8 mouse cellular contexts compared by ENCODE assay signal in genomic region chr11:96976911-96977591, GRCm38 (mm10). TPM values are rescaled to one million over a fixed set of nuclear protein-coding genes. Genes with fewer than 3 reads are reported as not detected.
A peak's percentile ranks its signal among the peaks of the same experiment; 100 is the strongest.
DNase-seq lines count a peak whose midpoint lies in the region; ATAC-seq and TF ChIP-seq lines count a peak whose summit lies in the region.

No protein-coding gene starts in this region.

- ATAC-seq in intestine, embryonic 14.5 days (replicated peaks; ENCODE audit: low FRiP score, low TSS enrichment, low read depth) = peak; percentile 76
- peak; percentile 73 for ATAC-seq in midbrain, postnatal 0 days (ENCODE audit: low FRiP score)

- intact Hi-C loops in gastrocnemius, postnatal 14 days (cut with DNase I; ENCODE audit: low total_unique reads) = no loop called here

- H3K79me2 ChIP-seq in liver, adult 2 months (ENCODE audit: control insufficient read depth, insufficient read depth, low read length) = peaks cover 17% of the 10 kb centered on the region; the same call in 1 of the 2 replicates

- H3K27me3 ChIP-seq in intestine, embryonic 14.5 days (replicated peaks; ENCODE audit: control insufficient read depth, insufficient read depth, low read length) = no peaks in the 10 kb centered on the region
- no peaks in the 10 kb centered on the region for H3K27me3 ChIP-seq in liver, adult 2 months (ENCODE audit: control insufficient read depth, insufficient read depth, low read length)
- no peaks in the 10 kb centered on the region for H3K27me3 ChIP-seq in midbrain, postnatal 0 days (ENCODE audit: insufficient read depth, low read length)
- no peaks in the 10 kb centered on the region for H3K27me3 ChIP-seq in testis, adult 2 months (ENCODE audit: control insufficient read depth, insufficient read depth, low read length)

- H3K36me3 ChIP-seq in intestine, embryonic 14.5 days (ENCODE audit: control insufficient read depth, insufficient read depth, low read length) = no peaks in the 10 kb centered on the region
- no peaks in the 10 kb centered on the region for H3K36me3 ChIP-seq in liver, adult 2 months (ENCODE audit: control insufficient read depth, insufficient read depth, low read length)
- no peaks in the 10 kb centered on the region for H3K36me3 ChIP-seq in midbrain, postnatal 0 days (ENCODE audit: insufficient read depth, low read length)
- H3K36me3 ChIP-seq in testis, adult 2 months (ENCODE audit: control insufficient read depth, insufficient read depth, low read length) = no peaks in the 10 kb centered on the region

- H3K4me2 ChIP-seq in intestine, embryonic 14.5 days (ENCODE audit: low read length) = peak overlapping the region; percentile 79
- peak overlapping the region; percentile 79 for H3K4me2 ChIP-seq in midbrain, postnatal 0 days (ENCODE audit: low read depth, low read length, poor library complexity, severe bottlenecking)

- H3K27ac ChIP-seq in intestine, embryonic 14.5 days (ENCODE audit: low read depth) = peak overlapping the region; percentile 95
- peak overlapping the region; percentile 98 for H3K27ac ChIP-seq in liver, adult 2 months (replicated peaks; ENCODE audit: insufficient read depth, low read depth, low read length)
- H3K27ac ChIP-seq in midbrain, postnatal 0 days (ENCODE audit: low read depth, low read length) = peak overlapping the region; percentile 98
- H3K27ac ChIP-seq in testis, adult 2 months (ENCODE audit: control insufficient read depth, insufficient read depth, low read depth, low read length) = peak overlapping the region; percentile 93

- H3K9ac ChIP-seq in intestine, embryonic 14.5 days (ENCODE audit: low read length) = peak overlapping the region; percentile 92
- peak overlapping the region; percentile 99 for H3K9ac ChIP-seq in liver, adult 2 months (ENCODE audit: low read depth, low read length)
- peak overlapping the region; percentile 82 for H3K9ac ChIP-seq in midbrain, postnatal 0 days (replicated peaks; ENCODE audit: low read length, poor library complexity, severe bottlenecking)

- peak overlapping the region; percentile 95 for H3K4me3 ChIP-seq in intestine, embryonic 14.5 days (ENCODE audit: low read depth, low read length)
- peak overlapping the region; percentile 99 for H3K4me3 ChIP-seq in liver, adult 2 months (ENCODE audit: insufficient read depth, low read depth, low read length)
- peak overlapping the region; percentile 90 for H3K4me3 ChIP-seq in midbrain, postnatal 0 days (ENCODE audit: low read depth, low read length)
- peak overlapping the region; percentile 90 for H3K4me3 ChIP-seq in testis, adult 2 months (ENCODE audit: control insufficient read depth, low read depth, low read length)

- peaks cover 15% of the 10 kb centered on the region for H3K4me1 ChIP-seq in intestine, embryonic 14.5 days (replicated peaks; ENCODE audit: control insufficient read depth, insufficient read depth, low read length)
- H3K4me1 ChIP-seq in liver, adult 2 months (ENCODE audit: control insufficient read depth, insufficient read depth, low read length) = peaks cover 14% of the 10 kb centered on the region
- peaks cover 15% of the 10 kb centered on the region for H3K4me1 ChIP-seq in midbrain, postnatal 0 days (ENCODE audit: insufficient read depth, low read length)
- H3K4me1 ChIP-seq in testis, adult 2 months (ENCODE audit: control insufficient read depth, insufficient read depth, low read length) = peaks cover 28% of the 10 kb centered on the region

- peak; percentile 74 for TF ChIP-seq POLR2A in liver, adult 2 months (IDR thresholded peaks at IDR 0.05; ENCODE audit: extremely low read depth, insufficient read depth, low read length)
- no peak; the same call in 1 of the 2 replicates for TF ChIP-seq POLR2A in testis, adult 2 months (IDR thresholded peaks at IDR 0.05; ENCODE audit: control insufficient read depth, low read depth, low read length)

- peak; percentile 10; the same call in 1 of the 2 replicates for TF ChIP-seq CTCF in liver, adult 2 months (IDR thresholded peaks at IDR 0.05; ENCODE audit: low read depth, low read length)
- peak; percentile 33; the same call in 1 of the 2 replicates for TF ChIP-seq CTCF in midbrain, postnatal 0 days (IDR thresholded peaks at IDR 0.05)
- TF ChIP-seq CTCF in testis, adult 2 months (IDR thresholded peaks at IDR 0.05; ENCODE audit: control insufficient read depth, insufficient read depth, insufficient replicate concordance, low read depth, low read length) = no peak

- under 1% methylated on average over 44 of the region's 50 CpGs for WGBS in intestine, embryonic 14.5 days
- WGBS in liver, adult 2 months = under 1% methylated on average over 40 of the region's 50 CpGs
- WGBS in midbrain, postnatal 0 days = under 1% methylated on average over 35 of the region's 50 CpGs

- peak; percentile 74 for DNase-seq in 3T3-L1 (ENCODE audit: low read depth, low spot score)
- peak; percentile 91 for DNase-seq in ZHBTc4 (ENCODE audit: low read depth, low spot score)
- DNase-seq in embryo, embryonic 10.5 days (ENCODE audit: low spot score) = peak; percentile 89
- DNase-seq in gastrocnemius, postnatal 14 days = peak; percentile 91
- no peak for DNase-seq in intestine, embryonic 14.5 days (ENCODE audit: low spot score)
- peak; percentile 59 for DNase-seq in liver, adult 2 months (ENCODE audit: extremely low read depth, low read depth, low spot score)
- peak; percentile 88 for DNase-seq in midbrain, postnatal 0 days (ENCODE audit: low spot score)

- no peaks in the 10 kb centered on the region for H3K9me3 ChIP-seq in intestine, embryonic 14.5 days (ENCODE audit: control insufficient read depth, low read length)
- H3K9me3 ChIP-seq in midbrain, postnatal 0 days (ENCODE audit: low read length) = no peaks in the 10 kb centered on the region

RNA-seq across cellular contexts. Expression of gene Sp2, which starts 5.7 kb away (rescaled TPM):
- 10 to 100 TPM; 13.1 to 13.6 TPM for total RNA-seq in gastrocnemius, postnatal 14 days (2021)
- 18.6 and 18.7 TPM in 2 replicates for polyA plus RNA-seq in intestine, embryonic 14.5 days (2014; fragmentation: Nextera tagmentation; extraction: Ambion mirVana)
- total RNA-seq in liver, adult 2 months (2014; rRNA removed) = 0.28 and 0.54 TPM in 2 replicates
- 3.4 and 3.8 TPM in 2 replicates for polyA plus RNA-seq in liver, adult 2 months (2012; rRNA removed)
- total RNA-seq in midbrain, postnatal 0 days (2014; rRNA removed) = 5.2 and 5.9 TPM in 2 replicates
- 13.4 and 13.7 TPM in 2 replicates for polyA plus RNA-seq in midbrain, postnatal 0 days (2015; fragmentation: Nextera tagmentation; extraction: Ambion mirVana)
- polyA plus RNA-seq in testis, adult 2 months (2012; rRNA removed) = 16.4 and 17.9 TPM in 2 replicates

RNA-seq across cellular contexts. Expression of gene Pnpo, which starts 33.3 kb away (rescaled TPM):
- total RNA-seq in gastrocnemius, postnatal 14 days (2021) = 1 to 10 TPM; 8.5 to 9.5 TPM
- 40.9 and 44.1 TPM in 2 replicates for polyA plus RNA-seq in intestine, embryonic 14.5 days (2014; fragmentation: Nextera tagmentation; extraction: Ambion mirVana)
- total RNA-seq in liver, adult 2 months (2014; rRNA removed) = 113 and 126 TPM in 2 replicates
- polyA plus RNA-seq in liver, adult 2 months (2012; rRNA removed) = 170 and 175 TPM in 2 replicates
- 26.9 and 28.6 TPM in 2 replicates for total RNA-seq in midbrain, postnatal 0 days (2014; rRNA removed)
- 36.8 and 37.4 TPM in 2 replicates for polyA plus RNA-seq in midbrain, postnatal 0 days (2015; fragmentation: Nextera tagmentation; extraction: Ambion mirVana)
- 3.8 and 5.4 TPM in 2 replicates for polyA plus RNA-seq in testis, adult 2 months (2012; rRNA removed)

RNA-seq across cellular contexts. Expression of gene Sp6, which starts 36.1 kb away (rescaled TPM):
- total RNA-seq in gastrocnemius, postnatal 14 days (2021) = under 1 TPM; 0.10 to 0.11 TPM
- polyA plus RNA-seq in intestine, embryonic 14.5 days (2014; fragmentation: Nextera tagmentation; extraction: Ambion mirVana) = not detected in 2 replicates
- total RNA-seq in liver, adult 2 months (2014; rRNA removed) = under 0.01 and 0.09 TPM in 2 replicates
- 0.04 and 0.05 TPM in 2 replicates for polyA plus RNA-seq in liver, adult 2 months (2012; rRNA removed)
- total RNA-seq in midbrain, postnatal 0 days (2014; rRNA removed) = 0.33 and 1.1 TPM in 2 replicates
- polyA plus RNA-seq in midbrain, postnatal 0 days (2015; fragmentation: Nextera tagmentation; extraction: Ambion mirVana) = 0.43 and 0.51 TPM in 2 replicates
- polyA plus RNA-seq in testis, adult 2 months (2012; rRNA removed) = 0.22 and 0.32 TPM in 2 replicates

RNA-seq across cellular contexts. Expression of gene Prr15l, which starts 49.1 kb away (rescaled TPM):
- total RNA-seq in gastrocnemius, postnatal 14 days (2021) = not detected
- 56.8 and 62.5 TPM in 2 replicates for polyA plus RNA-seq in intestine, embryonic 14.5 days (2014; fragmentation: Nextera tagmentation; extraction: Ambion mirVana)
- total RNA-seq in liver, adult 2 months (2014; rRNA removed) = 0.34 and 0.46 TPM in 2 replicates
- polyA plus RNA-seq in liver, adult 2 months (2012; rRNA removed) = 0.60 and 0.64 TPM in 2 replicates
- total RNA-seq in midbrain, postnatal 0 days (2014; rRNA removed) = 0.27 TPM in 1 of 2 replicates, not detected in the other
- polyA plus RNA-seq in midbrain, postnatal 0 days (2015; fragmentation: Nextera tagmentation; extraction: Ambion mirVana) = 0.51 and 0.56 TPM in 2 replicates
- polyA plus RNA-seq in testis, adult 2 months (2012; rRNA removed) = 2.1 and 4.0 TPM in 2 replicates

RNA-seq across cellular contexts. Expression of gene Scrn2, which starts 52.7 kb away (rescaled TPM):
- total RNA-seq in gastrocnemius, postnatal 14 days (2021) = 10 to 100 TPM in 1 of 2 experiments, 1 to 10 TPM in 1; 8.9 to 10.4 TPM
- 18.6 and 19.0 TPM in 2 replicates for polyA plus RNA-seq in intestine, embryonic 14.5 days (2014; fragmentation: Nextera tagmentation; extraction: Ambion mirVana)
- 39.5 and 41.9 TPM in 2 replicates for total RNA-seq in liver, adult 2 months (2014; rRNA removed)
- polyA plus RNA-seq in liver, adult 2 months (2012; rRNA removed) = 56.6 and 58.3 TPM in 2 replicates
- 19.6 and 22.3 TPM in 2 replicates for total RNA-seq in midbrain, postnatal 0 days (2014; rRNA removed)
- 11.1 and 11.9 TPM in 2 replicates for polyA plus RNA-seq in midbrain, postnatal 0 days (2015; fragmentation: Nextera tagmentation; extraction: Ambion mirVana)
- polyA plus RNA-seq in testis, adult 2 months (2012; rRNA removed) = 8.9 and 9.4 TPM in 2 replicates
